Mouse (Mus musculus) left cerebral cortex, postnatal 14 days (tissue): ENCODE measurements around the gene Slc4a1. TPM values are rescaled to one million over a fixed set of nuclear protein-coding genes. Genes with fewer than 3 reads are reported as not detected.
"Not testable (repeated sequence)": the region's sequence is repeated elsewhere in the genome, so short reads cannot be mapped to it uniquely, and the experiment has no call there.

Source experiments
- DNase-seq, 2 experiments: peaks; one replicate each; pipeline ENCODE4 v3.0.0; 2021 to 2022; ENCODE audit warnings: low spot score in 2 of 2, mixed read lengths in 1 of 2
- intact Hi-C: fragments of 180-260 bp; cut with DNase I; formaldehyde crosslinking; loops from one replicate; pipeline ENCODE4 v1.15.1; 2025
- long read RNA-seq, 2 experiments: library from polyadenylated mRNA; stranded (forward); transcript quantifications; one replicate each; pipeline ENCODE4 v2.0.0; 2021
- total RNA-seq, 2 experiments: library from RNA; stranded (reverse); gene quantifications; 2 replicates each; pipeline ENCODE4 v1.2.3; 2021

Gene Slc4a1
- 1 to 10 TPM; 1.2 to 1.3 TPM for total RNA-seq
- long read RNA-seq, experiment 1: 0 reads
- long read RNA-seq, experiment 2: 0 reads

GRCm38 (mm10) chr11:102366103-102366502 is at the start of gene Slc4a1:
Gene Slc4a1, minus strand, starts transcription at chr11:102366203.
- DNase-seq, intact Hi-C loops: not testable (repeated sequence)

- no peak for DNase-seq
- intact Hi-C loops: no loop called here
Observed at GRCm38 (mm10) chr11:102415034-102415802, 49.2 kb upstream of the Slc4a1 start.

- intact Hi-C loops: no loop called here
Observed at GRCm38 (mm10) chr11:102413059-102413458, 47.1 kb upstream of the Slc4a1 start.

GRCm38 (mm10) chr11:102411704-102412103 is 45.7 kb upstream of the Slc4a1 start:
- intact Hi-C loops: loop anchor here (2.0 kb wide), 1 partner anchor 103 kb away; no protein-coding TSS in a partner anchor

More at GRCm38 (mm10) chr11:102413059-102413458, 47.1 kb upstream of the Slc4a1 start:
- DNase-seq: no peak

GRCm38 (mm10) chr11:102411061-102411460 is 45.1 kb upstream of the Slc4a1 start:
- no peak for DNase-seq
- intact Hi-C loops: loop anchor here (2.0 kb wide), 1 partner anchor 102 kb away; no protein-coding TSS in a partner anchor

More at GRCm38 (mm10) chr11:102411704-102412103, 45.7 kb upstream of the Slc4a1 start:
- DNase-seq: peak; percentile 93 to 95

- intact Hi-C loops: loop anchor here (2.0 kb wide), 1 partner anchor 102 kb away; no protein-coding TSS in a partner anchor
Observed at GRCm38 (mm10) chr11:102410345-102410744, 44.3 kb upstream of the Slc4a1 start.

GRCm38 (mm10) chr11:102409795-102410330 is 43.9 kb upstream of the Slc4a1 start:
- no peak for DNase-seq
- intact Hi-C loops: loop anchor here (2.0 to 5.0 kb wide), 3 partner anchors 21 to 113 kb away; partner anchors contain the start of genes Atxn7l3 and Grn

More at GRCm38 (mm10) chr11:102410345-102410744, 44.3 kb upstream of the Slc4a1 start:
- not testable (repeated sequence) for DNase-seq

GRCm38 (mm10) chr11:102408888-102409794 is 43.1 kb upstream of the Slc4a1 start:
- intact Hi-C loops: loop anchor here (1.0 to 5.0 kb wide), 3 partner anchors 22 to 112 kb away; partner anchors contain the start of genes Atxn7l3 and Grn
- DNase-seq: no peak

- peak; percentile 97 to 99 for DNase-seq
- intact Hi-C loops: loop anchor here (1.0 to 5.0 kb wide), 3 partner anchors 22 to 111 kb away; partner anchors contain the start of genes Atxn7l3 and Grn
Observed at GRCm38 (mm10) chr11:102408344-102408876, 42.4 kb upstream of the Slc4a1 start.

- no peak for DNase-seq
- intact Hi-C loops: loop anchor here (1.0 to 5.0 kb wide), 3 partner anchors 23 to 111 kb away; partner anchors contain the start of genes Atxn7l3 and Grn
Observed at GRCm38 (mm10) chr11:102407834-102408215, 41.8 kb upstream of the Slc4a1 start, which contains the start of gene Slc25a39. Gene Slc25a39, minus strand, starts transcription at chr11:102407946.

- DNase-seq: peak; percentile 85 to 89
- intact Hi-C loops: loop anchor here (5.0 kb wide), 1 partner anchor 110 kb away; the partner anchor contains the start of gene Atxn7l3
Observed at GRCm38 (mm10) chr11:102406900-102407833, 41.2 kb upstream of the Slc4a1 start.

- DNase-seq: no peak
- intact Hi-C loops: loop anchor here (5.0 kb wide), 1 partner anchor 109 kb away; the partner anchor contains the start of gene Atxn7l3
Observed at GRCm38 (mm10) chr11:102406401-102406800, 40.4 kb upstream of the Slc4a1 start.

GRCm38 (mm10) chr11:102405544-102406285 is 39.7 kb upstream of the Slc4a1 start:
- intact Hi-C loops: loop anchor here (5.0 kb wide), 1 partner anchor 108 kb away; the partner anchor contains the start of gene Atxn7l3
- no peak for DNase-seq

GRCm38 (mm10) chr11:102404161-102405010 is 38.4 kb upstream of the Slc4a1 start:
- DNase-seq: peak in 1 of 2 experiments; percentile 15
- intact Hi-C loops: loop anchor here (5.0 kb wide), 1 partner anchor 107 kb away; the partner anchor contains the start of gene Atxn7l3

- intact Hi-C loops: no loop called here
- DNase-seq: no peak
Observed at GRCm38 (mm10) chr11:102403657-102404056, 37.7 kb upstream of the Slc4a1 start.
